Mouse (Mus musculus) heart, postnatal 0 days (tissue): ENCODE measurements around the gene Kctd10.

Source experiments
- CTCF ChIP-seq: IDR thresholded peaks from 2 replicates; pipeline ENCODE4 v1.5.1; 2016; ENCODE audit warnings: antibody characterized with exemption, control low read depth, low read depth
- EP300 ChIP-seq: IDR thresholded peaks from 2 replicates; pipeline ENCODE4 v1.6.1; 2016; ENCODE audit warnings: antibody characterized with exemption, low read depth

DNA sequence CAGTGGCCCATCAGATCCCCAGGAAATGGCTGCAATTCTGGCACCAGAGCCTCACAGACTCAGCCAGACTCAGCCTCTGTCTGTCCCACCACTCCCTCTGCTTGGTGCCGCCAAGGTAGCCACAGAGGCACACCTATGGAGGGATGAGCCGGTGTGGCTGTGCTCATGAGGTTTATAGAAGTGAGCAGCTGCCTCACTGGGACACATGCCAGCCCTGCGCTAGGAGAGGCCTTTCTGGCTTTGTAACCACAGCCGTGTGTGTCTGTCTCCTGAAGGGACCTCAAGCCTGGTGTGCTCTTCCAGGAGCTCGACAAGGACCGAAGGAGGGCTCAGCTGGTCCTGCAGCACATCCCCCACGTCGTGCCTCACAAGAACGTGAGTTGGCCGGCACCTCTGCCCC, 27.0 kb upstream of the Kctd10 start:
- TF ChIP-seq EP300, result no peak
- TF ChIP-seq CTCF, result no peak
